Mouse (Mus musculus) forebrain, embryonic 13.5 days (tissue): Measurements from ENCODE around the gene Cacul1. TPM values are rescaled to one million over a fixed set of nuclear protein-coding genes. Genes with fewer than 3 reads are reported as not detected.

Source experiments
- ATAC-seq: fragments of 200-750 bp; cut with Nextera tagmentation; 2 replicates; pipeline ENCODE4 v1.8.0; 2017
- H3K27ac ChIP-seq: fragments of 300-500 bp; sonication (generic); 2 replicates; pipeline ENCODE4 v1.5.1; 2015; ENCODE audit warnings: inconsistent platforms, mild to moderate bottlenecking, moderate library complexity
- H3K27me3 ChIP-seq: fragments of 300-500 bp; sonication (generic); 2 replicates; pipeline ENCODE4 v1.6.1; 2015; ENCODE audit warnings: mild to moderate bottlenecking, inconsistent platforms
- H3K36me3 ChIP-seq: fragments of 300-500 bp; sonication (generic); 2 replicates; pipeline ENCODE4 v1.6.1; 2015; ENCODE audit warnings: mild to moderate bottlenecking, inconsistent platforms; ENCODE audit not compliant: poor library complexity, severe bottlenecking
- H3K4me1 ChIP-seq: fragments of 300-500 bp; sonication (generic); 2 replicates; pipeline ENCODE4 v1.6.1; 2015; ENCODE audit warnings: inconsistent platforms
- H3K4me2 ChIP-seq: fragments of 300-500 bp; sonication (generic); 2 replicates; pipeline ENCODE4 v1.6.1; 2015; ENCODE audit warnings: inconsistent platforms, mild to moderate bottlenecking, moderate library complexity
- H3K4me3 ChIP-seq: fragments of 300-500 bp; sonication (generic); 2 replicates; pipeline ENCODE4 v1.5.1; 2015; ENCODE audit warnings: mild to moderate bottlenecking, inconsistent platforms
- H3K9ac ChIP-seq: fragments of 300-500 bp; sonication (generic); 2 replicates; pipeline ENCODE4 v1.6.1; 2015; ENCODE audit warnings: mild to moderate bottlenecking, inconsistent platforms
- H3K9me3 ChIP-seq: fragments of 300-500 bp; sonication (generic); replicated peaks from 2 replicates; pipeline ENCODE4 v1.6.1; 2016; ENCODE audit warnings: inconsistent platforms
- WGBS: fragments of 180-500 bp; shearing (Covaris S2); methylation state at CpG from one replicate; pipeline ENCODE4 v1.1.7; 2015; 5-methylcytosine and 5-hydroxymethylcytosine counted together
- polyA plus RNA-seq: library from polyadenylated mRNA; unstranded; fragments of >200 nt; fragmentation: Nextera tagmentation; extraction: Ambion mirVana; gene quantifications from 2 replicates; pipeline ENCODE4 v1.2.1, GENCODE M21; 2015

Gene Cacul1
- polyA plus RNA-seq, 1 experiment from 2014 or later, result 20.9 TPM

- 38% methylated on average over 4 of the region's 4 CpGs for WGBS
- Histone ChIP-seq H3K4me3 (peak overlapping the region; percentile 98), H3K27ac (peak overlapping the region; percentile 90), H3K9ac (peak overlapping the region; percentile 99), H3K4me1 (peaks cover 29% of the 10 kb centered on the region), H3K27me3 (no peaks in the 10 kb centered on the region), H3K9me3 (no peaks in the 10 kb centered on the region), H3K4me2 (peak overlapping the region; percentile 81), H3K36me3 (no peaks in the 10 kb centered on the region)
- ATAC-seq, result peak; percentile 60; the same call in 1 of the 2 replicates
Measured at GRCm38 (mm10) chr19:60581377-60582290, 809 bp upstream of the Cacul1 start.

GRCm38 (mm10) chr19:60579771-60580581 is 849 bp downstream of the Cacul1 start:
- Histone ChIP-seq H3K9ac (peak overlapping the region; percentile 99), H3K4me2 (peak overlapping the region; percentile 81), H3K27ac (peak overlapping the region; percentile 90), H3K4me3 (peak overlapping the region; percentile 98), H3K9me3 (no peaks in the 10 kb centered on the region), H3K36me3 (no peaks in the 10 kb centered on the region), H3K4me1 (peaks cover 41% of the 10 kb centered on the region), H3K27me3 (no peaks in the 10 kb centered on the region)
- peak; percentile 63 for ATAC-seq
- under 1% methylated on average over 30 of the region's 34 CpGs for WGBS

GRCm38 (mm10) chr19:60576741-60577140 is 4.1 kb downstream of the Cacul1 start:
- Histone ChIP-seq H3K4me2 (no peak overlapping the region), H3K9ac (no peak overlapping the region)
- no peak for ATAC-seq

GRCm38 (mm10) chr19:60560497-60560896 is 20.3 kb downstream of the Cacul1 start:
- Histone ChIP-seq H3K4me1 (0 out of 2 replicates have a peak, but pooled peaks cover 3% of the 10 kb centered on the region), H3K36me3 (peaks cover 13% of the 10 kb centered on the region), H3K9ac (no peak overlapping the region), H3K27ac (no peak overlapping the region), H3K9me3 (no peaks in the 10 kb centered on the region), H3K27me3 (no peaks in the 10 kb centered on the region), H3K4me3 (no peak overlapping the region), H3K4me2 (no peak overlapping the region)
- ATAC-seq, result no peak

More at GRCm38 (mm10) chr19:60576741-60577140, 4.1 kb downstream of the Cacul1 start:
- Histone ChIP-seq H3K27me3 (no peaks in the 10 kb centered on the region), H3K27ac (no peak overlapping the region), H3K4me1 (peaks cover 41% of the 10 kb centered on the region), H3K9me3 (no peaks in the 10 kb centered on the region), H3K36me3 (peaks cover 8% of the 10 kb centered on the region), H3K4me3 (no peak overlapping the region)
- 83% methylated on average over 1 of the region's 1 CpGs for WGBS

- WGBS, result 84% methylated on average over 4 of the region's 4 CpGs
Measured at GRCm38 (mm10) chr19:60554866-60555438, 25.9 kb downstream of the Cacul1 start.

GRCm38 (mm10) chr19:60553501-60553900 is 27.3 kb downstream of the Cacul1 start:
- Histone ChIP-seq H3K4me1 (no peaks in the 10 kb centered on the region), H3K9me3 (no peaks in the 10 kb centered on the region), H3K4me2 (no peak overlapping the region), H3K4me3 (no peak overlapping the region), H3K36me3 (peaks cover 23% of the 10 kb centered on the region), H3K9ac (no peak overlapping the region), H3K27ac (no peak overlapping the region), H3K27me3 (no peaks in the 10 kb centered on the region)
- ATAC-seq, result no peak

More at GRCm38 (mm10) chr19:60554866-60555438, 25.9 kb downstream of the Cacul1 start:
- Histone ChIP-seq H3K4me2 (no peak overlapping the region), H3K27ac (no peak overlapping the region), H3K36me3 (peaks cover 21% of the 10 kb centered on the region), H3K9ac (no peak overlapping the region), H3K27me3 (no peaks in the 10 kb centered on the region), H3K4me1 (no peaks in the 10 kb centered on the region), H3K9me3 (no peaks in the 10 kb centered on the region), H3K4me3 (no peak overlapping the region)
- no peak for ATAC-seq

GRCm38 (mm10) chr19:60543302-60543701 is 37.5 kb downstream of the Cacul1 start:
- Histone ChIP-seq H3K4me2 (no peak overlapping the region), H3K4me1 (no peaks in the 10 kb centered on the region), H3K27ac (no peak overlapping the region), H3K36me3 (peaks cover 28% of the 10 kb centered on the region), H3K27me3 (no peaks in the 10 kb centered on the region), H3K4me3 (no peak overlapping the region), H3K9ac (no peak overlapping the region), H3K9me3 (no peaks in the 10 kb centered on the region)
- ATAC-seq, result no peak
- 77% methylated on average over 2 of the region's 2 CpGs for WGBS

GRCm38 (mm10) chr19:60531897-60532296 is 48.9 kb downstream of the Cacul1 start:
- no peak for ATAC-seq
- H3K4me1 ChIP-seq, result no peaks in the 10 kb centered on the region
- peaks cover 37% of the 10 kb centered on the region for H3K36me3 ChIP-seq
- H3K4me3 ChIP-seq, result no peak overlapping the region
- no peaks in the 10 kb centered on the region for H3K9me3 ChIP-seq
- H3K4me2 ChIP-seq, result no peak overlapping the region
- 96% methylated on average over 2 of the region's 2 CpGs for WGBS
- H3K27ac ChIP-seq, result no peak overlapping the region
- H3K9ac ChIP-seq, result no peak overlapping the region
- H3K27me3 ChIP-seq, result no peaks in the 10 kb centered on the region

- 95% methylated on average over 1 of the region's 1 CpGs for WGBS
Measured at GRCm38 (mm10) chr19:60530171-60530570, 50.7 kb downstream of the Cacul1 start.

GRCm38 (mm10) chr19:60529302-60529701 is 51.5 kb downstream of the Cacul1 start:
- H3K27ac ChIP-seq, result no peak overlapping the region
- H3K4me2 ChIP-seq, result no peak overlapping the region
- H3K4me3 ChIP-seq, result no peak overlapping the region
- peaks cover 42% of the 10 kb centered on the region for H3K36me3 ChIP-seq
- WGBS, result 93% methylated on average over 1 of the region's 1 CpGs
- no peaks in the 10 kb centered on the region for H3K4me1 ChIP-seq
- no peak for ATAC-seq
- no peaks in the 10 kb centered on the region for H3K27me3 ChIP-seq
- H3K9me3 ChIP-seq, result no peaks in the 10 kb centered on the region
- H3K9ac ChIP-seq, result no peak overlapping the region

More at GRCm38 (mm10) chr19:60530171-60530570, 50.7 kb downstream of the Cacul1 start:
- no peak for ATAC-seq
- H3K27ac ChIP-seq, result no peak overlapping the region
- H3K4me2 ChIP-seq, result no peak overlapping the region
- no peaks in the 10 kb centered on the region for H3K9me3 ChIP-seq
- no peak overlapping the region for H3K9ac ChIP-seq
- H3K27me3 ChIP-seq, result no peaks in the 10 kb centered on the region
- no peaks in the 10 kb centered on the region for H3K4me1 ChIP-seq
- H3K4me3 ChIP-seq, result no peak overlapping the region
- peaks cover 43% of the 10 kb centered on the region for H3K36me3 ChIP-seq

- ATAC-seq, result no peak
- H3K27ac ChIP-seq, result no peak overlapping the region
- no peaks in the 10 kb centered on the region for H3K27me3 ChIP-seq
- H3K9ac ChIP-seq, result no peak overlapping the region
- peaks cover 38% of the 10 kb centered on the region for H3K36me3 ChIP-seq
- H3K4me3 ChIP-seq, result no peak overlapping the region
- no peaks in the 10 kb centered on the region for H3K9me3 ChIP-seq
- 90% methylated on average over 3 of the region's 3 CpGs for WGBS
- H3K4me2 ChIP-seq, result no peak overlapping the region
- no peaks in the 10 kb centered on the region for H3K4me1 ChIP-seq
Measured at GRCm38 (mm10) chr19:60528602-60529001, 52.2 kb downstream of the Cacul1 start.

GRCm38 (mm10) chr19:60526876-60527275 is 53.9 kb downstream of the Cacul1 start:
- Histone ChIP-seq H3K27me3 (no peaks in the 10 kb centered on the region), H3K27ac (no peak overlapping the region), H3K9ac (no peak overlapping the region), H3K4me1 (no peaks in the 10 kb centered on the region), H3K4me2 (no peak overlapping the region), H3K9me3 (no peaks in the 10 kb centered on the region), H3K36me3 (peaks cover 34% of the 10 kb centered on the region), H3K4me3 (no peak overlapping the region)
- 91% methylated on average over 4 of the region's 4 CpGs for WGBS
- no peak for ATAC-seq
